Mouse (Mus musculus): Measurements from ENCODE around the gene Phkg1. TPM values are rescaled to one million over a fixed set of nuclear protein-coding genes. Genes with fewer than 3 reads are reported as not detected.
A peak's percentile ranks its signal among the peaks of the same experiment; 100 is the strongest.
"Not testable (repeated sequence)": the region's sequence is repeated elsewhere in the genome, so short reads cannot be mapped to it uniquely, and the experiment has no call there.

Phkg1 gene
- polyA plus RNA-seq (2015; fragmentation: Nextera tagmentation; extraction: Ambion mirVana) = 0.27 and 0.31 TPM in 2 replicates

- H3K9ac ChIP-seq = no peak within 1 kb of the TSS
- WGBS = 93% methylated on average over 1 of the region's 1 CpGs
- no peak within 1 kb of the TSS for H3K27ac ChIP-seq
- no peaks in the 10 kb centered on the region for H3K27me3 ChIP-seq
- peaks cover 16% of the 10 kb centered on the region for H3K36me3 ChIP-seq
- no peak for ATAC-seq (replicated peaks; ENCODE audit: low FRiP score)
- no peaks in the 10 kb centered on the region for H3K9me3 ChIP-seq (replicated peaks)
- no peak within 1 kb of the TSS for H3K4me3 ChIP-seq (replicated peaks)
- H3K4me1 ChIP-seq = peaks cover 12% of the 10 kb centered on the region
- no peak within 1 kb of the TSS for H3K4me2 ChIP-seq
These were observed at the start of gene Phkg1 for GRCm38 (mm10) chr5:129898449-129898848. Gene Phkg1, minus strand, starts transcription at chr5:129898549.

GRCm38 (mm10) chr5:129947528-129948033 is 49.2 kb upstream of the Phkg1 start:
- no peak overlapping the region for H3K4me3 ChIP-seq (replicated peaks)
- no peaks in the 10 kb centered on the region for H3K9me3 ChIP-seq (replicated peaks)
- peaks cover 7% of the 10 kb centered on the region; the same call in 1 of the 2 replicates for H3K36me3 ChIP-seq
- no peak overlapping the region for H3K9ac ChIP-seq
- no peak overlapping the region for H3K4me2 ChIP-seq
- WGBS = 93% methylated on average over 2 of the region's 2 CpGs
- H3K4me1 ChIP-seq = peaks cover 11% of the 10 kb centered on the region
- H3K27me3 ChIP-seq = no peaks in the 10 kb centered on the region
- no peak for ATAC-seq (replicated peaks; ENCODE audit: low FRiP score)
- H3K27ac ChIP-seq = no peak overlapping the region

DNA sequence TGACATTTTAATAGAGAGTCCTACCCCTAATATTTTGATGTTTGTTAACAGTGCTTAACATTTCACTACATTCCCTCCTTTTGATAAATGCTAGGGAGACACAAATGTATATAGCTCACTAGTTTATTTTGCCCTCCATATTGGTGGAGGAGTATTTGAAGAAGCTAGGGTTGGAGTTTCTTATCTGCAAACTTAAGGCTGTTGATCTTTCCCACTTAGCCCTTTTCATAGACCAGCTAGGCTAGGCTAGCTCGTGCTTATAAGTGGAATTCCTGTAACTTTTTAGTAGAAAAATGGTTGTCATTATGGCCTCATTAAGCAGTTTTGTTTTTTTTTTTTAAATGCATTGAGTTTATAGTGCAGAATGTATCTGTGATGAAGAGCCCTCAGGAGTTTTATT is 45.1 kb upstream of the Phkg1 start:
- Histone ChIP-seq H3K4me2 (0 out of 2 replicates have a peak overlapping the region, but pooled peaks have one; percentile 12), H3K36me3 (peaks cover 7% of the 10 kb centered on the region; the same call in 1 of the 2 replicates), H3K4me1 (peaks cover 16% of the 10 kb centered on the region), H3K27ac (no peak overlapping the region), H3K9me3 (replicated peaks) (no peaks in the 10 kb centered on the region), H3K4me3 (replicated peaks) (no peak overlapping the region; the same call in 1 of the 2 replicates), H3K9ac (no peak overlapping the region), H3K27me3 (no peaks in the 10 kb centered on the region)
- ATAC-seq (replicated peaks; ENCODE audit: low FRiP score) = no peak
- 72% methylated on average over 1 of the region's 1 CpGs for WGBS

- not testable (repeated sequence) for H3K9me3 ChIP-seq (replicated peaks); H3K36me3 ChIP-seq; H3K27me3 ChIP-seq
- Histone ChIP-seq H3K9ac (peak overlapping the region; percentile 85), H3K27ac (peak overlapping the region; percentile 75), H3K4me3 (replicated peaks) (peak overlapping the region; percentile 93), H3K4me1 (peaks cover 16% of the 10 kb centered on the region), H3K4me2 (peak overlapping the region; percentile 74)
- under 1% methylated on average over 49 of the region's 82 CpGs for WGBS
- ATAC-seq (replicated peaks; ENCODE audit: low FRiP score) = peak; percentile 50
These were observed 44.0 kb upstream of the Phkg1 start for GRCm38 (mm10) chr5:129942073-129942939.

DNA sequence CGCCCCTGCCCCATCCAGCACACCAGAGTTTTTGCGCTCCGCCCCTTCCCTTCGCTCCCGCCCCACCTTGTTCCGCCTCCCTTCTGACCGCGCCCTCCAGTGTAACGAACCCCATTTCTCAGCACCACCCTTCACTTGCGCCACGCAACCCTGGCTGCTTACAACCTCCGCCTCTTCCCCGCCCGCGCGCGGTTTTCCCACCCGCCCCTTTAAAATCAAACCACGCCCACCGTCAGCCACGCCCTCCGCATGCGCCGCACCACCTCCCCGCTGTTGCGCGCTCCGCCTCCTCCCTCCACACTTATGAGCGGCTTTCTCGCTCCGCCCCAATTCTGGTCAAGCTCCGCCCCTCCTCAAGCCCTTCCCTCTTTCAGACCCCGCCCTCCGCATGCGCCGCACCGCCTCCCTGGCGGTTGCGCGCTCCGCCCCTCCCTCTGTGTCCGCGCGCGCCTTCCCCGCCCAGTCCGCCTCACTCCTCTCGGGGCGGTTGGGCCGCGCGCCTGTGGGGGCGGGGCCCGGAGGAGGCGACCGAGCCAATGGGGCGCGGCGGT is 43.2 kb upstream of the Phkg1 start, which contains the start of gene Vkorc1l1:
TSS of gene Vkorc1l1 (plus strand) at position 476 of the 551 bp plus-strand sequence.
- under 1% methylated on average over 54 of the region's 59 CpGs for WGBS
- peak; percentile 98 for ATAC-seq (replicated peaks; ENCODE audit: low FRiP score)
- Histone ChIP-seq H3K4me3 (replicated peaks) (peak within 1 kb of the TSS; percentile 93), H3K36me3 (peaks cover 7% of the 10 kb centered on the region; the same call in 1 of the 2 replicates), H3K27ac (peak within 1 kb of the TSS; percentile 75), H3K4me1 (peaks cover 16% of the 10 kb centered on the region), H3K4me2 (peak within 1 kb of the TSS; percentile 74), H3K27me3 (no peaks in the 10 kb centered on the region), H3K9me3 (replicated peaks) (no peaks in the 10 kb centered on the region), H3K9ac (peak within 1 kb of the TSS; percentile 85)

DNA sequence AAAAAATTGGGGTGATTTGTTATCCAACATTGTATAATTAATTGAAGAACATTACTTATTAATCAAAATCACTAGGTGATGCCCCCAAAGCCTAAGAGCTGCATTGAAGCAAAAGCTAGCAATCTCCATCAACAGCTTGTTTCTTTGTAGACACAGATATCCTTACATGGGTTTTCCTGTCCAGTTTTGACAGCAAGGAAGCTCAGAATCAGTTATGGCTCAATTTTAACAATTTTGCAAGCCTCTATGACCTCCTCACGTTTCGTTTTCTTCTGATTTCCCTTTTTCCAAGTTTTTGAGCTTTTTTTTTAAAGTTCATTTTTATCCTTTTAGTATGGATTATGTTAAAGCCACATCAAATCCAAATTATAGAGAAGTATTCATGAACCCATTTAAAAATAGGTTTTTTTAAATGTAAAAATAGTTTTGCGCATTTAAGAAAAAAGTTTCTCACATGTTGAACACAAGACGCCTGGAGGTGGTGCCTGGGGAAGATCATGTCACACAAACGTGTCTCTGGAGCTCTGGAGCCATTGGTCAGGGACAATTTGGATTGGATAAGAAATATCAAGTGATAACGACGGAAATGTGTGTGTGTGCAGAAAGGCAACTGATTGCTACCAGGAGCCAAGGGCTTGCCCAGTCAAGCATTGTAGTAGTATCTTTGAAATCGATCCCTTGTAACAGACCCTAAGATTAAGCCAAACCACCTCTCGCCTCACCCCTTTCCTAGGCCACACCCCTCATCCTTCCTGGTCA is 42.6 kb upstream of the Phkg1 start:
- Histone ChIP-seq H3K4me3 (replicated peaks) (peak overlapping the region; percentile 93), H3K27me3 (no peaks in the 10 kb centered on the region), H3K36me3 (peaks cover 7% of the 10 kb centered on the region; the same call in 1 of the 2 replicates), H3K27ac (peak overlapping the region; percentile 59), H3K4me2 (peak overlapping the region; percentile 55), H3K9me3 (replicated peaks) (no peaks in the 10 kb centered on the region), H3K4me1 (peaks cover 16% of the 10 kb centered on the region), H3K9ac (peak overlapping the region; percentile 15; the same call in 1 of the 2 replicates)
- ATAC-seq (replicated peaks; ENCODE audit: low FRiP score) = peak; percentile 34; the same call in 1 of the 2 replicates
- 3% methylated on average over 9 of the region's 9 CpGs for WGBS

GRCm38 (mm10) chr5:129940281-129940680 is 41.9 kb upstream of the Phkg1 start:
- ATAC-seq (replicated peaks; ENCODE audit: low FRiP score) = no peak
- Histone ChIP-seq H3K27me3 (no peaks in the 10 kb centered on the region), H3K9me3 (replicated peaks) (no peaks in the 10 kb centered on the region), H3K27ac (no peak overlapping the region), H3K9ac (no peak overlapping the region), H3K4me3 (replicated peaks) (no peak overlapping the region), H3K4me2 (peak overlapping the region; percentile 55; the same call in 1 of the 2 replicates), H3K4me1 (peaks cover 16% of the 10 kb centered on the region), H3K36me3 (peaks cover 4% of the 10 kb centered on the region; the same call in 1 of the 2 replicates)
- WGBS = 58% methylated on average over 2 of the region's 2 CpGs

- Histone ChIP-seq H3K27me3 (no peaks in the 10 kb centered on the region), H3K9ac (no peak overlapping the region), H3K4me1 (0 out of 2 replicates have a peak, but pooled peaks cover 5% of the 10 kb centered on the region), H3K4me2 (no peak overlapping the region), H3K4me3 (replicated peaks) (no peak overlapping the region), H3K9me3 (replicated peaks) (no peaks in the 10 kb centered on the region), H3K36me3 (no peaks in the 10 kb centered on the region), H3K27ac (no peak overlapping the region)
- WGBS = 48% methylated on average over 4 of the region's 4 CpGs
- no peak for ATAC-seq (replicated peaks; ENCODE audit: low FRiP score)
These were observed 38.6 kb upstream of the Phkg1 start for GRCm38 (mm10) chr5:129936941-129937340.

DNA sequence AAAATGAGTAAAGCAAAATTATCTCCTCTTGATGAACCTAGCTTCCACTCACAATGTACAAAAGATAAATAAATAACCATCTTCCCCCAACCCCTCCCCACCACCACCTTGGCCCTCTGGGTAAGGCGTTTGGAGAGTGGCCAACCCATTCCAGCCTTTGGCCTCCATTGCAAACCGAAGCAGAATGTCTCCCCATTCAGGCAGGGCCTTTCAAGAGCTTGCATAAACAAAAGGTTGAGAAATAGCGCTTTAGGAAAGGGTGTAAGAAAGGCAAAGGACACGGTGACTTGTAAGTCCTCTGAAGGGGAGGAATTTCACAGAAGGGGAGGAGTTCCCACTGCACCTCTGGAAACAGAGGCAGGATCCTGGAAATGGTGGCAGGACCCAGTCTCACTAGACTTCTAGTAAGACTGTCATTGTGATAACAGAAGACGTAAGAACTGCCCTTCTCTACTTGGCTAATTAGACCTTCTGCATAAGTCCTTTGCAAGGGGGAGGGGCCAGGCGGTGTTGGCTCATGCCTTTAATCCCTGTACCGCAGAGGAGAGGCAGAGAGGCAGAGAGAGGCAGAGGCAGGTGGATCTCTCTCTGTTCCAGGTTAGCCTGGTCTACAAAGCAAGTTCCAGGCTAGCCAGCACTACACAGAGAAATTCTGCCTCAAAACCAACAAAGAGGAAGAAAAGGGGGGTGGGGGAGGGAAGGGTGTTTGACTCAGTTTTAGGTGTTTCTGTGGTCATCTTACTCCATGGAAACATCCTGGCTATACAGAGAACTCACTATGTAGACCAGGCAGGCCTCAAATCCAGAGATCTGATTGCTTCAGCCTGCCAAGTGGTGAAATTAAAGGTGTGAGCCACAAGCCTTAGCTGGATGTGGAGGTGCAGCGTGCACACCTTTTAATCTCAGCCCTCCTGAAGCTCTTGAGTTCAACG is 31.8 kb upstream of the Phkg1 start:
- no peaks in the 10 kb centered on the region for H3K36me3 ChIP-seq
- H3K27me3 ChIP-seq = no peaks in the 10 kb centered on the region
- no peak overlapping the region for H3K9ac ChIP-seq
- H3K4me2 ChIP-seq = no peak overlapping the region
- no peak overlapping the region for H3K27ac ChIP-seq
- WGBS = 55% methylated on average over 9 of the region's 9 CpGs
- no peaks in the 10 kb centered on the region for H3K9me3 ChIP-seq (replicated peaks)
- no peak for ATAC-seq (replicated peaks; ENCODE audit: low FRiP score)
- H3K4me3 ChIP-seq (replicated peaks) = no peak overlapping the region
- no peaks in the 10 kb centered on the region for H3K4me1 ChIP-seq

DNA sequence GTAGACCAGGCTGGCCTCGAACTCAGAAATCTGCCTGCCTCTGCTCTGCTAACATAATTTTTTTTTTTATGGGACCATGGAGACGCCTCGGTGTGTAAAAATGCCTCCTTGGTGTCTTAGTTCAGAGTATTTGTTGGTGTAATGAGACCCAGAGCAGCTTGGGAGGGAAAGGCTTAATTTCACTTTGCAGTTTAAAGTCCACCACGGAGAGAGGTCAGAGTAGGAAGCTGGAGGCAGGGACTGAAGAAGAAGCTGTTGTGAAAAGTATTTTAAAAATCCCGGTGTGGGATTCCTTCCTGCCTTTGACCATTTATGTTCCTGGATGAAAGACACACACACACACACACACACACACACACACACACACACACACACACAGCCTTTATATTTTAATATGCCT is 27.6 kb upstream of the Phkg1 start:
- Histone ChIP-seq H3K9me3 (replicated peaks) (no peaks in the 10 kb centered on the region), H3K36me3 (no peaks in the 10 kb centered on the region), H3K9ac (no peak overlapping the region), H3K27me3 (no peaks in the 10 kb centered on the region), H3K27ac (no peak overlapping the region), H3K4me3 (replicated peaks) (no peak overlapping the region), H3K4me2 (no peak overlapping the region), H3K4me1 (no peaks in the 10 kb centered on the region)
- ATAC-seq (replicated peaks; ENCODE audit: low FRiP score) = no peak
- 58% methylated on average over 5 of the region's 5 CpGs for WGBS
